Mouse (Mus musculus) thymus, postnatal 36 days (tissue): ENCODE results near the gene Gm10842.
A peak's percentile ranks its signal among the peaks of the same experiment; 100 is the strongest.

Experiments
- DNase-seq, 2 experiments: peaks; one replicate each; pipeline ENCODE4 v3.0.0; 2022; ENCODE audit warnings: mixed read lengths in 2 of 2

The Gm10842 gene

GRCm38 (mm10) chr11:105153068-105153833, 6.6 kb downstream of the Gm10842 start:
- no peak for DNase-seq

- no peak for DNase-seq
Observed at GRCm38 (mm10) chr11:105155915-105156314, 9.2 kb downstream of the Gm10842 start.

- DNase-seq: no peak
Observed at GRCm38 (mm10) chr11:105156748-105157267, 10.1 kb downstream of the Gm10842 start.

GRCm38 (mm10) chr11:105158047-105158446, 11.4 kb downstream of the Gm10842 start:
- no peak for DNase-seq

GRCm38 (mm10) chr11:105159673-105160360, 13.1 kb downstream of the Gm10842 start:
- no peak for DNase-seq

GRCm38 (mm10) chr11:105161411-105161810, 14.7 kb downstream of the Gm10842 start:
- DNase-seq: no peak

- no peak for DNase-seq
Observed at GRCm38 (mm10) chr11:105164516-105165510, 18.1 kb downstream of the Gm10842 start.

- DNase-seq: no peak
Observed at GRCm38 (mm10) chr11:105166780-105167179, 20.1 kb downstream of the Gm10842 start.

- DNase-seq: no peak
Observed at GRCm38 (mm10) chr11:105178516-105178915, 31.8 kb downstream of the Gm10842 start, which contains the start of gene Tlk2. Gene Tlk2, plus strand, starts transcription at chr11:105178807.

GRCm38 (mm10) chr11:105179523-105179922, 32.8 kb downstream of the Gm10842 start:
- no peak for DNase-seq

- peak; percentile 69 to 79 for DNase-seq
Observed at GRCm38 (mm10) chr11:105180471-105181091, 33.9 kb downstream of the Gm10842 start.

- peak; percentile 94 to 97 for DNase-seq
Observed at GRCm38 (mm10) chr11:105181126-105181637, 34.5 kb downstream of the Gm10842 start.

- DNase-seq: peak; percentile 65 to 67
Observed at GRCm38 (mm10) chr11:105181689-105182460, 35.2 kb downstream of the Gm10842 start.

- DNase-seq: no peak
Observed at GRCm38 (mm10) chr11:105182461-105182855, 35.8 kb downstream of the Gm10842 start.

- peak in 1 of 2 experiments; percentile 9 for DNase-seq
Observed at GRCm38 (mm10) chr11:105184678-105185077, 38.0 kb downstream of the Gm10842 start.

- no peak for DNase-seq
Observed at GRCm38 (mm10) chr11:105192186-105192585, 45.5 kb downstream of the Gm10842 start.
